Mouse (Mus musculus): ENCODE measurements around the gene Ttll5.

The Ttll5 gene

GRCm38 (mm10) chr12:86105546-86105945 is 281.1 kb downstream of the Ttll5 start:
- peak; percentile 40 for DNase-seq

DNA sequence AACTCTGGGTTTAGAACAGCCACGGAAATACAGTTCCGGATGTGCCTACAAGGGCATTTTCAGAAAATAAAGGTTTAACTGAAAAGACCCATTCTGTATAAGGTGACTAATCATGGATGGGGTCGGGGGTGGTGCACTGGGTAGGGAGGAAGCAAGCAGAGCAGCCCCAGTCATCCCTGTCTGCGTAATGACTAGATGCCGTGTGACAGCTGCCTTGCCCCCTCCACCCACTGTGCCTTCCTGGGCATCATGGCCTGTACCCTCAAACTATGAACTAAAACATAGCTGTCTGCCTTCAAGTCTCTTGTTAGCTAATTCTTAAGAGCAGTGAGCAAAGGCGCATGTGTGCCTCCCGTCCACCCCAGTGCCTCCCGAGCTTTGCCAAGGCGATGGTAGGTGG is 281.6 kb downstream of the Ttll5 start:
- no peak for DNase-seq

- DNase-seq: no peak
Measured at GRCm38 (mm10) chr12:86107645-86108044, 283.2 kb downstream of the Ttll5 start.

GRCm38 (mm10) chr12:86109531-86109930 is 285.1 kb downstream of the Ttll5 start:
- peak; percentile 58 for DNase-seq

DNA sequence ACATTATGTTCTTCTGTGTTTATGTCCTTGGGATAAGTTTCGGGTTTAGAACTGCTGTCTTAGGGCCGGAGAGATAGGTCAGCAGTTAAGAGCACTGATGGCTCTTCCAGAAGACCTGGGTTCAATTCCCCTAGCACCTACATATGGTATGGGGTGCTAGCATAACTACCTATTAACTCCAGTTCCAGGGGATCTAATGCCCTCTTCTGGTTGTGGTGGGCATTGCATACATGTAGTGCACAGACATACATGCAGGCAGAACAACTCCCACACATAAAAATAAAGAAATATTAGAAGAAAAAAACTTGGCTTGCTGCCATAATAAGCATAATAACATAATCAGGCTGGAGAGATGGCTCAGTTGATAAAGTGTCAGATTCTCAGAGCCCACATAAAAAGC is 286.2 kb downstream of the Ttll5 start:
- DNase-seq: peak; percentile 57
